Mouse (Mus musculus): ENCODE measurements around the gene Atoh8. TPM values are rescaled to one million over a fixed set of nuclear protein-coding genes. Genes with fewer than 3 reads are reported as not detected.

Atoh8 gene
- polyA plus RNA-seq, 1 experiment from 2014 or later, result 32.2 TPM

- Histone ChIP-seq H3K4me1 (replicated peaks; ENCODE audit: control insufficient read depth, insufficient read depth, low read length) (peaks cover 10% of the 10 kb centered on the region), H3K4me2 (ENCODE audit: low read depth, low read length) (no peak overlapping the region), H3K4me3 (ENCODE audit: low read length) (no peak overlapping the region), H3K9ac (ENCODE audit: low read length) (no peak overlapping the region), H3K27ac (ENCODE audit: low read length) (no peak overlapping the region), H3K9me3 (ENCODE audit: control insufficient read depth, low read length) (no peaks in the 10 kb centered on the region), H3K27me3 (ENCODE audit: control insufficient read depth, insufficient read depth, low read depth, low read length) (no peaks in the 10 kb centered on the region), H3K36me3 (ENCODE audit: control insufficient read depth, insufficient read depth, low read length) (no peaks in the 10 kb centered on the region)
- no peak for ATAC-seq (ENCODE audit: low read depth)
- 62% methylated on average over 5 of the region's 5 CpGs for WGBS
Measured at GRCm38 (mm10) chr6:72161751-72162150, 73.6 kb downstream of the Atoh8 start.

- no peaks in the 10 kb centered on the region for H3K36me3 ChIP-seq (ENCODE audit: control insufficient read depth, insufficient read depth, low read length)
- 81% methylated on average over 3 of the region's 3 CpGs for WGBS
Measured at GRCm38 (mm10) chr6:72160991-72161390, 74.4 kb downstream of the Atoh8 start.

GRCm38 (mm10) chr6:72159861-72160395 is 75.4 kb downstream of the Atoh8 start:
- Histone ChIP-seq H3K27ac (ENCODE audit: low read length) (no peak overlapping the region), H3K4me3 (ENCODE audit: low read length) (no peak overlapping the region), H3K4me2 (ENCODE audit: low read depth, low read length) (no peak overlapping the region), H3K4me1 (replicated peaks; ENCODE audit: control insufficient read depth, insufficient read depth, low read length) (peaks cover 8% of the 10 kb centered on the region), H3K9me3 (ENCODE audit: control insufficient read depth, low read length) (no peaks in the 10 kb centered on the region), H3K27me3 (ENCODE audit: control insufficient read depth, insufficient read depth, low read depth, low read length) (no peaks in the 10 kb centered on the region), H3K9ac (ENCODE audit: low read length) (no peak overlapping the region), H3K36me3 (ENCODE audit: control insufficient read depth, insufficient read depth, low read length) (no peaks in the 10 kb centered on the region)
- no peak for ATAC-seq (ENCODE audit: low read depth)
- 67% methylated on average over 10 of the region's 10 CpGs for WGBS

More at GRCm38 (mm10) chr6:72160991-72161390, 74.4 kb downstream of the Atoh8 start:
- no peaks in the 10 kb centered on the region for H3K27me3 ChIP-seq (ENCODE audit: control insufficient read depth, insufficient read depth, low read depth, low read length)
- no peak overlapping the region for H3K9ac ChIP-seq (ENCODE audit: low read length)
- ATAC-seq (ENCODE audit: low read depth), result no peak
- no peak overlapping the region for H3K27ac ChIP-seq (ENCODE audit: low read length)
- no peak overlapping the region for H3K4me3 ChIP-seq (ENCODE audit: low read length)
- H3K4me2 ChIP-seq (ENCODE audit: low read depth, low read length), result no peak overlapping the region
- H3K9me3 ChIP-seq (ENCODE audit: control insufficient read depth, low read length), result no peaks in the 10 kb centered on the region
- peaks cover 10% of the 10 kb centered on the region for H3K4me1 ChIP-seq (replicated peaks; ENCODE audit: control insufficient read depth, insufficient read depth, low read length)

- no peak overlapping the region for H3K9ac ChIP-seq (ENCODE audit: low read length)
- H3K27me3 ChIP-seq (ENCODE audit: control insufficient read depth, insufficient read depth, low read depth, low read length), result no peaks in the 10 kb centered on the region
- no peak overlapping the region for H3K27ac ChIP-seq (ENCODE audit: low read length)
- H3K4me1 ChIP-seq (replicated peaks; ENCODE audit: control insufficient read depth, insufficient read depth, low read length), result peaks cover 2% of the 10 kb centered on the region
- WGBS, result 82% methylated on average over 8 of the region's 8 CpGs
- no peak for ATAC-seq (ENCODE audit: low read depth)
- no peak overlapping the region for H3K4me3 ChIP-seq (ENCODE audit: low read length)
- H3K9me3 ChIP-seq (ENCODE audit: control insufficient read depth, low read length), result no peaks in the 10 kb centered on the region
- no peaks in the 10 kb centered on the region for H3K36me3 ChIP-seq (ENCODE audit: control insufficient read depth, insufficient read depth, low read length)
- H3K4me2 ChIP-seq (ENCODE audit: low read depth, low read length), result no peak overlapping the region
Measured at GRCm38 (mm10) chr6:72158966-72159764, 76.2 kb downstream of the Atoh8 start.

Other genes with a start within 250 kb of the Atoh8 start
- 40.5 and 43.1 TPM in 2 replicates for gene St3gal5, start 138.0 kb downstream of the Atoh8 start, polyA plus RNA-seq (2015; fragmentation: Nextera tagmentation; extraction: Ambion mirVana)
- 275 and 324 TPM in 2 replicates for gene Sftpb, start 69.0 kb upstream of the Atoh8 start, polyA plus RNA-seq (2015; fragmentation: Nextera tagmentation; extraction: Ambion mirVana)
- gene Usp39, start 109.6 kb upstream of the Atoh8 start, polyA plus RNA-seq (2015; fragmentation: Nextera tagmentation; extraction: Ambion mirVana), result 36.7 and 39.2 TPM in 2 replicates
- gene 0610030E20Rik, start 111.7 kb upstream of the Atoh8 start, polyA plus RNA-seq (2015; fragmentation: Nextera tagmentation; extraction: Ambion mirVana), result 31.6 and 33.2 TPM in 2 replicates
- gene Tmem150a, start 119.9 kb upstream of the Atoh8 start, polyA plus RNA-seq (2015; fragmentation: Nextera tagmentation; extraction: Ambion mirVana), result 15.8 and 16.8 TPM in 2 replicates
- 149 and 152 TPM in 2 replicates for gene Rnf181, start 131.4 kb upstream of the Atoh8 start, polyA plus RNA-seq (2015; fragmentation: Nextera tagmentation; extraction: Ambion mirVana)
- 43.0 and 46.3 TPM in 2 replicates for gene Vamp5, start 144.9 kb upstream of the Atoh8 start, polyA plus RNA-seq (2015; fragmentation: Nextera tagmentation; extraction: Ambion mirVana)
- 217 and 246 TPM in 2 replicates for gene Vamp8, start 155.1 kb upstream of the Atoh8 start, polyA plus RNA-seq (2015; fragmentation: Nextera tagmentation; extraction: Ambion mirVana)
- 38.7 and 42.6 TPM in 2 replicates for gene Ggcx, start 178.7 kb upstream of the Atoh8 start, polyA plus RNA-seq (2015; fragmentation: Nextera tagmentation; extraction: Ambion mirVana)
- gene Mat2a, start 204.0 kb upstream of the Atoh8 start, polyA plus RNA-seq (2015; fragmentation: Nextera tagmentation; extraction: Ambion mirVana), result 336 and 340 TPM in 2 replicates

All from lung, embryonic 16.5 days (tissue).